Mouse (Mus musculus) MEL (cell line): ENCODE measurements at regions not wholly inside any gene's neighbourhood (a gene's known extent, or its start where the extent isn't known, plus 50 kb on each side); places are given as distances from the start of the nearest gene placed in this dataset.

Experiments
- CHD2 ChIP-seq: IDR thresholded peaks from 2 replicates; pipeline ENCODE4 v1.6.1; 2011; ENCODE audit warnings: low read length, improper control_type of control experiment
- CTCF ChIP-seq, 3 experiments: IDR thresholded peaks in 2 of 3; conservative IDR thresholded peaks in 1 of 3; 2 replicates each; pipeline ENCODE4 v1.5.1; 2011 to 2012; ENCODE audit warnings: low read length in 3 of 3, low read depth in 2 of 3, mild to moderate bottlenecking in 2 of 3, improper control_type of control experiment in 1 of 3, inconsistent platforms in 1 of 3, mixed read lengths in 1 of 3, moderate library complexity in 1 of 3; ENCODE audit not compliant: control insufficient read depth in 1 of 3, insufficient read depth in 1 of 3, poor library complexity in 1 of 3, severe bottlenecking in 1 of 3
- EP300 ChIP-seq, 2 experiments: IDR thresholded peaks; 2 replicates each; pipeline ENCODE4 v1.6.1; 2011; ENCODE audit warnings: improper control_type of control experiment in 2 of 2, low read length in 2 of 2, low read depth in 1 of 2, mild to moderate bottlenecking in 1 of 2
- GABPA ChIP-seq: IDR thresholded peaks from 2 replicates; pipeline ENCODE4 v1.6.1; 2012; ENCODE audit warnings: low read depth, mild to moderate bottlenecking, inconsistent platforms, low read length, improper control_type of control experiment, moderate library complexity
- GATA1 ChIP-seq: IDR thresholded peaks from 2 replicates; pipeline ENCODE4 v1.6.1; 2011; ENCODE audit warnings: low read depth, low read length, improper control_type of control experiment
- POLR2A ChIP-seq, 2 experiments: IDR thresholded peaks; 2 replicates each; pipeline ENCODE4 v1.6.1; 2011 to 2012; ENCODE audit warnings: low read length in 2 of 2, mild to moderate bottlenecking in 2 of 2, control low read depth in 1 of 2, improper control_type of control experiment in 1 of 2, low read depth in 1 of 2, moderate library complexity in 1 of 2; ENCODE audit not compliant: control insufficient read depth in 1 of 2, insufficient read depth in 1 of 2, poor library complexity in 1 of 2
- POLR2AphosphoS2 ChIP-seq: IDR thresholded peaks from 2 replicates; pipeline ENCODE4 v1.6.1; 2011; ENCODE audit warnings: low read length, improper control_type of control experiment
- SMC3 ChIP-seq: IDR thresholded peaks from 2 replicates; pipeline ENCODE4 v1.6.1; 2011; ENCODE audit warnings: low read depth, low read length, improper control_type of control experiment
- TAL1 ChIP-seq: IDR thresholded peaks from 2 replicates; pipeline ENCODE4 v1.6.1; 2012; ENCODE audit warnings: mild to moderate bottlenecking, inconsistent platforms, low read length, moderate library complexity, mixed read lengths
- TBP ChIP-seq: IDR thresholded peaks from 2 replicates; pipeline ENCODE4 v1.8.0; 2011; ENCODE audit warnings: low read depth, low read length, improper control_type of control experiment
- TCF12 ChIP-seq: IDR thresholded peaks from 2 replicates; pipeline ENCODE4 v1.6.1; 2014; ENCODE audit warnings: low read depth, mild to moderate bottlenecking, inconsistent platforms, low read length, improper control_type of control experiment, moderate library complexity
- USF1 ChIP-seq: IDR thresholded peaks from 2 replicates; pipeline ENCODE4 v1.6.1; 2014; ENCODE audit warnings: low read depth, mild to moderate bottlenecking, inconsistent platforms, low read length, improper control_type of control experiment, moderate library complexity
- USF2 ChIP-seq, 2 experiments: IDR thresholded peaks; 2 replicates each; pipeline ENCODE4 v1.6.1; 2011 to 2012; ENCODE audit warnings: improper control_type of control experiment in 2 of 2, low read length in 2 of 2, borderline replicate concordance in 1 of 2, inconsistent platforms in 1 of 2, low read depth in 1 of 2, mild to moderate bottlenecking in 1 of 2; ENCODE audit not compliant: insufficient read depth in 1 of 2
- ZNF384 ChIP-seq: IDR thresholded peaks from 2 replicates; pipeline ENCODE4 v1.6.1; 2012; ENCODE audit warnings: low read depth, mild to moderate bottlenecking, inconsistent platforms, low read length, improper control_type of control experiment

GRCm38 (mm10) chr8:92609908-92610307 is 64.2 kb upstream of the Irx6 start:
- TF ChIP-seq POLR2A (IDR thresholded peaks at IDR 0.05; ENCODE audit: control insufficient read depth in 1 of 2, insufficient read depth in 1 of 2, low read depth in 1 of 2, low read length in 2 of 2, poor library complexity in 1 of 2) (no peak), GATA1 (no peak), USF1 (no peak), CHD2 (no peak), TBP (no peak), CTCF (IDR thresholded peaks at IDR 0.05 in 2 of 3, conservative IDR thresholded peaks at IDR 0.05 in 1 of 3; ENCODE audit: control insufficient read depth in 1 of 3, insufficient read depth in 1 of 3, low read depth in 2 of 3, low read length in 3 of 3, poor library complexity in 1 of 3, severe bottlenecking in 1 of 3) (no peak), POLR2AphosphoS2 (no peak), TCF12 (no peak), SMC3 (no peak), ZNF384 (no peak), EP300 (IDR thresholded peaks at IDR 0.05; ENCODE audit: low read depth in 1 of 2, low read length in 2 of 2) (no peak), TAL1 (no peak), USF2 (IDR thresholded peaks at IDR 0.05; ENCODE audit: borderline replicate concordance in 1 of 2, insufficient read depth in 1 of 2, low read depth in 1 of 2, low read length in 2 of 2) (no peak), GABPA (no peak)
